Mouse (Mus musculus) right cerebral cortex, postnatal 4 days (tissue): Measurements from ENCODE around the gene Ubac2.

ENCODE experiments used
- DNase-seq: peaks from one replicate; pipeline ENCODE4 v3.0.0-alpha.2; 2022

The Ubac2 gene

GRCm38 (mm10) chr14:121927451-121927850, 49.0 kb downstream of the Ubac2 start:
- no peak for DNase-seq

- DNase-seq: peak; percentile 61
Observed at GRCm38 (mm10) chr14:121928375-121929137, 50.1 kb downstream of the Ubac2 start.

- DNase-seq: no peak
Observed at GRCm38 (mm10) chr14:121929243-121929951, 51.0 kb downstream of the Ubac2 start.

- DNase-seq: no peak
Observed at GRCm38 (mm10) chr14:121930731-121931383, 52.4 kb downstream of the Ubac2 start.

- DNase-seq: no peak
Observed at GRCm38 (mm10) chr14:121931594-121931993, 53.2 kb downstream of the Ubac2 start.

- DNase-seq: no peak
Observed at GRCm38 (mm10) chr14:121932180-121932579, 53.8 kb downstream of the Ubac2 start.

GRCm38 (mm10) chr14:121933906-121934596, 55.6 kb downstream of the Ubac2 start:
- DNase-seq: no peak

GRCm38 (mm10) chr14:121934597-121934946, 56.2 kb downstream of the Ubac2 start:
- no peak for DNase-seq

GRCm38 (mm10) chr14:121936356-121936755, 57.9 kb downstream of the Ubac2 start:
- no peak for DNase-seq

GRCm38 (mm10) chr14:121936856-121937255, 58.4 kb downstream of the Ubac2 start:
- no peak for DNase-seq

GRCm38 (mm10) chr14:121937601-121938255, 59.3 kb downstream of the Ubac2 start:
- DNase-seq: no peak

- no peak for DNase-seq
Observed at GRCm38 (mm10) chr14:121938256-121939191, 60.1 kb downstream of the Ubac2 start.

GRCm38 (mm10) chr14:121939582-121939981, 61.2 kb downstream of the Ubac2 start:
- DNase-seq: no peak

- DNase-seq: no peak
Observed at GRCm38 (mm10) chr14:121946131-121946530, 67.7 kb downstream of the Ubac2 start.

GRCm38 (mm10) chr14:121946728-121947127, 68.3 kb downstream of the Ubac2 start:
- no peak for DNase-seq

- no peak for DNase-seq
Observed at GRCm38 (mm10) chr14:121947201-121947760, 68.9 kb downstream of the Ubac2 start.

GRCm38 (mm10) chr14:121947966-121948365, 69.5 kb downstream of the Ubac2 start:
- no peak for DNase-seq

- DNase-seq: no peak
Observed at GRCm38 (mm10) chr14:121949436-121949835, 71.0 kb downstream of the Ubac2 start.

GRCm38 (mm10) chr14:121949897-121950296, 71.5 kb downstream of the Ubac2 start:
- DNase-seq: no peak

- no peak for DNase-seq
Observed at GRCm38 (mm10) chr14:121951399-121952045, 73.1 kb downstream of the Ubac2 start.

- DNase-seq: no peak
Observed at GRCm38 (mm10) chr14:121952046-121952400, 73.6 kb downstream of the Ubac2 start.
